Mouse (Mus musculus) embryo, embryonic 11.5 days (tissue): ENCODE results near the gene Zfr2.

Experiments
- DNase-seq: peaks from one replicate; pipeline ENCODE4 v3.0.0-alpha.2; 2012; ENCODE audit warnings: low read depth, low spot score

The Zfr2 gene

GRCm38 (mm10) chr10:81247804-81248203 is 14.8 kb downstream of the Zfr2 start:
- no peak for DNase-seq

GRCm38 (mm10) chr10:81249442-81249841 is 16.5 kb downstream of the Zfr2 start:
- no peak for DNase-seq

- DNase-seq, result no peak
These were observed 19.8 kb downstream of the Zfr2 start, which contains the start of gene Matk for GRCm38 (mm10) chr10:81252424-81253419. TSS of gene Matk (plus strand) at chr10:81252935.

GRCm38 (mm10) chr10:81254886-81255285 is 21.9 kb downstream of the Zfr2 start:
- DNase-seq, result no peak

GRCm38 (mm10) chr10:81257158-81258039 is 24.4 kb downstream of the Zfr2 start:
- no peak for DNase-seq

GRCm38 (mm10) chr10:81259225-81259884 is 26.4 kb downstream of the Zfr2 start:
- no peak for DNase-seq

GRCm38 (mm10) chr10:81261025-81261424 is 28.1 kb downstream of the Zfr2 start:
- no peak for DNase-seq

GRCm38 (mm10) chr10:81265540-81265939 is 32.6 kb downstream of the Zfr2 start:
- DNase-seq, result no peak

- DNase-seq, result peak; percentile 93
These were observed 33.5 kb downstream of the Zfr2 start, which contains the start of the genes Mrpl54 and Apba3 for GRCm38 (mm10) chr10:81266211-81267105. TSS of gene Mrpl54 (minus strand) at chr10:81266934. TSS of gene Apba3 (plus strand) at chr10:81266960.

GRCm38 (mm10) chr10:81268056-81268455 is 35.1 kb downstream of the Zfr2 start:
- peak; percentile 66 for DNase-seq

GRCm38 (mm10) chr10:81268643-81269412 is 35.9 kb downstream of the Zfr2 start:
- DNase-seq, result no peak

- DNase-seq, result no peak
These were observed 39.4 kb downstream of the Zfr2 start for GRCm38 (mm10) chr10:81272356-81272755.

- DNase-seq, result no peak
These were observed 40.9 kb downstream of the Zfr2 start for GRCm38 (mm10) chr10:81273842-81274241.

GRCm38 (mm10) chr10:81277676-81278075 is 44.7 kb downstream of the Zfr2 start:
- DNase-seq, result no peak

- DNase-seq, result no peak
These were observed 46.5 kb downstream of the Zfr2 start for GRCm38 (mm10) chr10:81279496-81279895.

GRCm38 (mm10) chr10:81284189-81284588 is 51.2 kb downstream of the Zfr2 start:
- DNase-seq, result no peak

- no peak for DNase-seq
These were observed 51.8 kb downstream of the Zfr2 start for GRCm38 (mm10) chr10:81284719-81285118.

GRCm38 (mm10) chr10:81285694-81286450 is 52.9 kb downstream of the Zfr2 start:
- peak; percentile 86 for DNase-seq

- DNase-seq, result no peak
These were observed 53.6 kb downstream of the Zfr2 start for GRCm38 (mm10) chr10:81286586-81286985.
